Mouse (Mus musculus) adrenal gland, postnatal 14 days (tissue): ENCODE results near the gene Mroh3. TPM values are rescaled to one million over a fixed set of nuclear protein-coding genes. Genes with fewer than 3 reads are reported as not detected.

Experiments
- DNase-seq: peaks from one replicate; pipeline ENCODE4 v3.0.0; 2021; ENCODE audit warnings: mixed read lengths
- total RNA-seq: library from RNA; stranded (reverse); gene quantifications from 2 replicates; pipeline ENCODE4 v1.2.3, GENCODE M21; 2021

Gene Mroh3
- total RNA-seq, 1 experiment from 2014 or later: not detected

GRCm38 (mm10) chr1:136156304-136156703 lies 56.3 kb downstream of the Mroh3 start:
- no peak for DNase-seq

- no peak for DNase-seq
Measured at GRCm38 (mm10) chr1:136151371-136151770, 61.3 kb downstream of the Mroh3 start.

- DNase-seq: no peak
Measured at GRCm38 (mm10) chr1:136149702-136150101, 62.9 kb downstream of the Mroh3 start.

DNA sequence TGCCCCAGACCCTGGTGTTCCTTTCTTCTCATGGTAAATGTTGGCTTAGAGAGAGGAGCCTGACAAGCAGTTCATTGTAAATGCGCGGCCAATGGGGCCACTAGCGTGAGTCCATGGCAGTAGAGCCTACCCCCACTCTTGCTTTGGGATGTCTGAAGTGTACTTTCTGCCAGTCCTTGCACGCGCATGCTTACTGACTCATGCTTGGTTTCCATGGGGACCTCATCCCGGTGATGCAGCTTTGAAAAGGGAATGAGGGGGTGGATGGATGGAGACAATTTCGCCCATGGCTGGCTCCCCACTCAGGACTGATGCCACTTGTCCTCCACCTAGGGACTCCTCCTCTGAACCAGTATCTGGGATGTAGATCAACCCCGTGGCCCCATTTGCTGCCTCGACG lies 69.1 kb downstream of the Mroh3 start:
- DNase-seq: no peak

GRCm38 (mm10) chr1:136142336-136142735 lies 70.3 kb downstream of the Mroh3 start:
- no peak for DNase-seq

DNA sequence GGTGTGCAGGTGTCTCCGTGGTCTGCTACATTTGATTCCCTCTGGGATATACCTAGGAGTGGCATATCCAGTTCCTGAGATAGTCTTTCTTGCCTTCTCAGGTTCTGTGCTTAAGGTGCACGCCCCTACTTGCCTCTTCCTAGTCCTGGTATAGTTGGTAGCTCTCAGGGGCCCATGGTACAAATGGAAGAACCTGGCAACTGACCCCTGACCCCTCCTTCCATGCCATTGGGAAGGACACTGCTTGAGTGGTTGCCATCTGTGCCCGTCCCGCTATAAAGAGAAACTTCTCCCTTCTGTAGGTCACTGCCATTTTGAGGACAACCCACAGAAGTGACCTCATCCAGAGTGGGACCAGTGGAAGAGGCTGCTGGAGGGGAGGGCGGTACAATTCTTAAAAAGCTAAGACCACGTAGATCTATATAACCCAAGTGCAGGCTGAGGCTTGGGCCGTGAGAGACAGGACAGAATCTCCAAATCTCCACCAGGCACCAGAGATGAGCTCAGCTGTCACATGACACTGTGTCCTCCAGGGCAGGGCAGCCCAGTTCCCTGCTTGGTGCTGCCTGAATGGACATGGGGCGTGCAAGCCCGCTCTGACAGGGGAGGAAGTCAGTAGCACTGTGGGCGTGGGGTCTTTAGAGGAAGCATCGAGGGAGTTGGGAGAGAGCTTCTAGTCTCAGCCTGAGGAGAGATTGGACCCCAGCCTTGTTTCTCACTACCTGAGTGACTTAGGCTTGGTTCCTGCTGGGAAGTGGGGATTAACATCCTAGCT lies 71.3 kb downstream of the Mroh3 start:
- no peak for DNase-seq

DNA sequence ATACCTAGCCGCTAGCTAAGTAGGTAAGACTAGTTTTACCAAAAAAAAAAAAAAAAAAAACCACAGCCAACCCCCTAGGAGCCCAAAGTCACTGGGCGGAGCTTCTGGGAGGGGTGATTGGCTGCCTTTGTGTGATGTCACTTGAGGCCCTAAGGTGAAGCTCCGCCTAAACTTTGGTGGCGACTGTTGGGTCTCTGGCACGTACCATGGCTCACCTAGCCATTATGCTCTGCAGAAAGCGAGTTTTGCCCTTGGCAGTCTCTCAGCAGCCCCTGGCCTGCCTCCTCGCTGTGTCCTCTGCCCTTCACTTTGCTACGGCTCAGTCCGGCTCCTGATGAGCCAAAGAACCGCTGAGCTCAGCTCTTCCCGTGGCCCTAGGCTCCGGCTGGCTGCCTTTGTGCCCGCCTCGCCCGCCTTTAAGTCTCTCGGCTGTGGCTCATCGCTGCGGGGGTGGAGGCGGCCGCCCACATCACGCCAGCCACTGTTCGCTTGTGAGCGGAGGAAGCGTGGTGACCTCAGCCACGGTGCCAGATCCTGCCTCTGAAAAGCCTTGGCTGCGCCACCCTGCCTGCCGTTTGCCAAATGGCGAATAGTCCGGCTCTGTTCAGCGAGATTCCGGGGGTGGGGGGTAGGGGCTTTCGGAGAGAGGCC lies 72.5 kb downstream of the Mroh3 start:
- DNase-seq: peak; percentile 89

- DNase-seq: peak; percentile 39
Measured at GRCm38 (mm10) chr1:136138191-136138830, 74.3 kb downstream of the Mroh3 start.

DNA sequence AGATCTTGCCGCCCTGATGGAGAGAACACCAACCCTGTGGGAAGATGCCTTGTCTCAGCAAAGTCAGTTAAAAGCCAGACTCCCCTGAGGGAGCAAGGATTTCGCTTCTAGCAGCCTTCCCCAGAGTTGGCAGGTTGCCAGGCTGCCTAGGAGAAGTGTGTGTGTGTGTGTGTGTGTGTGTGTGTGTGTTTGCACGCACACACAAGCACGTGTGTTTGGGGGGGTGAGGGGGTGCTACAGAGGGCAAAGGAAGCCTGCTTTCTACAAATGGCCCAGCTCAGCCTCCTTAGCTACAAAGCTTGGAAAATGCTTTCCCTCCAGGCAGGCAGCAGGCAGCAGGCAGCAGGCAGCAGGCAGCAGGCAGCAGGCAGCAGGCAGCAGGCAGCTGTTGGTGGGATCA lies 75.1 kb downstream of the Mroh3 start:
- peak; percentile 78 for DNase-seq

DNA sequence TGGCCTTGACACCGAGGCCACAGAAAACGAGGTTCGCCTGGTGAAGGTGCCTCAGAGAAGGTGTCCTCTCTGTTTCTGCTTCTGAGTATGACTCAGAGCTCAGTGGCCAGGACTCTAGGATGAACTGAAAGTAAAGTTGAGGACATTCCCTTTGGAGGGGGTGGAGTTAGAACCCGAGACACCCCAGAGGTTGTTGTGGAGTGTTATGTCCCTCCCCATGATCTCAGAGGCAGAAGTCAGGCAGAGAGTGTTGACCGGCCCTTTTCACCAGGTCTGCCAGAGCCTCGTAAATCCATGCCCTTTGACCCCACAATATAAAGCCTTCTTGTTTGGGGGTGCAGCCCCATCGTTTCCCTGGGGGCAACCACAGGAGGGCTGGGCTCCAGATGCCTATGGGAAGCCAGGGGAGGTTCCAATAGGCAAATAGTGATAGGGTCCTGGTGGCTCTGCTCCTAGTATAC lies 75.5 kb downstream of the Mroh3 start:
- DNase-seq: no peak

DNA sequence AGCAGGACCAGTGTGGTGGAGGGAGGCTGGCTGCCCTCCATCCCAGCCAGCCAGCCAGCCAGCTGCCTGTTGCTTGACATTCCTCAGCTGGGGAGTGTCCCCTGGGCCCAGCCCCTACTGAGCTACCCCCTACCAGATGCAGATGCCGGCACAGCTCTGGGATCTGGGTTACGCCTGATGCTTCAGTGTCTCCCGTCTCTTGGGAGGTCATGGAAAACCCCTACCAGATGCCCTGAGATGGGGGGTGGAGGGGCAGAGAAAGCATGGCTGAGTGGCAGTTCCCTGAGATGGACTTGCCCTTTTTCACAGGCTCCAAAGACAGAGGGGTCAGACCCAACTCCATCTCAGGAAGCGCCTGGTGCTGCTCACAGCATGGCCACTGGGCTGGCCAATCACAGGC lies 76.1 kb downstream of the Mroh3 start:
- no peak for DNase-seq

- DNase-seq: no peak
Measured at GRCm38 (mm10) chr1:136135777-136136444, 76.7 kb downstream of the Mroh3 start.

- peak; percentile 45 for DNase-seq
Measured at GRCm38 (mm10) chr1:136135046-136135445, 77.6 kb downstream of the Mroh3 start.

DNA sequence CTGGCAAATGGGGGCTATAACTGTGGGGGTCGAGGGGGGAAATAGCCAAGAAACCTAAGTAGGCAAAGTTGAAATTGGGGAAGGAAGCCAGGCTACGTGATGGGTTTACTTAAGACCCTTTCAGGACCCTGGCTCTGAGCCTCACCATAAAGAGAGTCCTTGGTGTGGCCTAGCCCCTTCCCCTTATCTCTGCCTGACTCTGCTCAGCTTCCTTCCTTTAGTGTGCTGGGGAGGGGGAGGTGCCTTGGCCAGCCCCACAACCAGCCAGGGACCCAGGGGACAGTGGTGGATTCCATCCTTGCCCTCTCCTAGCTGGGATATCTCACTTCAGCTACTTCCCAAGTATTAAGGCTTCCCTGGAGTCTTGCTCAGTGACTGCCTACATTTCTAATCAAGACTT lies 78.1 kb downstream of the Mroh3 start:
- DNase-seq: peak; percentile 4

- no peak for DNase-seq
Measured at GRCm38 (mm10) chr1:136133570-136134240, 78.9 kb downstream of the Mroh3 start.

GRCm38 (mm10) chr1:136132386-136133201 lies 80.0 kb downstream of the Mroh3 start:
- DNase-seq: no peak

Other genes with a start within 250 kb of the Mroh3 start
- gene Igfn1, start 206.5 kb downstream of the Mroh3 start, total RNA-seq: 0.08 TPM in 1 of 2 replicates, not detected in the other
- 33.9 and 35.7 TPM in 2 replicates for gene Tmem9, start 204.7 kb downstream of the Mroh3 start, total RNA-seq
- gene Ascl5, start 162.0 kb downstream of the Mroh3 start, total RNA-seq: not detected in 2 replicates
- gene Cacna1s, start 160.1 kb downstream of the Mroh3 start, total RNA-seq: 0.26 and 0.30 TPM in 2 replicates
- 2.7 and 12.5 TPM in 2 replicates for gene Kif21b, start 81.4 kb downstream of the Mroh3 start, total RNA-seq
- gene Inava, start 21.4 kb upstream of the Mroh3 start, total RNA-seq: not detected in 2 replicates
- 0.34 TPM in 1 of 2 replicates, not detected in the other for gene Gpr25, start 48.0 kb upstream of the Mroh3 start, total RNA-seq
- gene Camsap2, start 133.3 kb upstream of the Mroh3 start, total RNA-seq: 47.2 and 47.8 TPM in 2 replicates
- 14.0 and 14.2 TPM in 2 replicates for gene Ddx59, start 202.4 kb upstream of the Mroh3 start, total RNA-seq